Mouse (Mus musculus): Measurements from ENCODE around the gene Klk7.

The Klk7 gene

DNA sequence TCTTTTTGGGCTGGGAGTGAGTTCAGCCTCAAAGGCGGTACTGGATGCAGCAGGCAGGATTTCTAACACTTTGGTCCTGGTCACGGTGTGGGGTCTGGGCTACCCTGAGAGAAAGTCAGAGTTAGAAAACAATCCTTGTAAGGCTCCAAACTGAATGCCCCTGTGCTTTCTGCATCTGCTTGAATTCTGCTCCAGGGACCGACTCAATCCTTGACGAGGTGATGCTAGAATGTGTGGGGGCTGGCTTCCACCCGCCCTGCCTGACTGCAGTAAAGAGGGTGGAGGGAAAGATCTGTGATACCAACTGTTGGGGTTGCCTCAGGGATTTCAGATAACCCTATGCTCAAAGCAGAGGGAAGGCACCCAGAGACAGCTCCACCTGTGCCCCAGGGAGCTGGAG is at the start of gene Klk7:
Klk7 (plus strand) TSS at position 301 of the 400 bp plus-strand sequence.
- DNase-seq (ENCODE audit: low spot score): no peak

DNA sequence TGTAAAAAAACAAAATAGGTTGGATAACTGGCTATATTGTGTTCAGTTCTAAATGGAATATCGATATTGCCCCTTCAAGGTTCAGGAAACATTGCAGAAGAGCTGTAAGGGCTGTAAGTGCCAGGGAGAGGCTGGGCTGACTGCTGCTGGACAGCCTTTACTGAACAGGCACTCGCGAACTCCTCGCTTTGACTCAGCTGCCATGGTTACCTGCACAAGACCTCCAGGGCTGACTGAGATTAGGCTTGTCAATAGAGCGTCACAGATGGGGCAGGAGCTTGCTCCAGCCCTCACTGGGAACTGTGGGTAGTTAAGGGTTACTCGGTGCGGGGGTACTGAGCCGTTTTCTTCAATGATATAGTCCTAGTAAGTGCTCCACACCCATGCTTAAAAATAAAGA is 44.6 kb upstream of the Klk7 start:
- no peak for DNase-seq (ENCODE audit: low spot score)

DNA sequence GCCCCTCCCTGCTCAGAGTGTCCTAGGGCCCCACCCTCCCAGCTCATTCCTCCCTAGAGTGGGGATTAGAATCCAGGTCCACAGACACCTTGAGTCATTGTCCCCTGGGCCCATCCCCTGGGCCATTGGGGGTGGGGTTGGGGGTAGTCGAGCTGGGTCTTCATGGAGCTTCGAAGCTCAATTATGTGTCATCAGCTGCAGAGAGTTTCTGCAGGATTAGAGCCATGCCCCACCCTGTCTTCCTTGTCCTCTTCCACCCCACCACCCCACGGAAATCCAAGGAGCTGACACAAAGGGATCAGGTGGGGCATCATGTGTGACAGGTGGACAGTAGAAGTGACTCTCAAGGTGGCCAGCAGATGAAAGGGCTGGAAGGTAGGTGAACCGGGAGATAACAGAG is 42.5 kb upstream of the Klk7 start, which contains the start of gene Klk12:
Klk12 (plus strand) TSS at position 301 of the 400 bp plus-strand sequence.
- DNase-seq (ENCODE audit: low spot score): no peak

GRCm38 (mm10) chr7:43769636-43770035 is 41.5 kb upstream of the Klk7 start:
- DNase-seq (ENCODE audit: low spot score): no peak

- no peak for DNase-seq (ENCODE audit: low spot score)
Measured at GRCm38 (mm10) chr7:43770701-43771100, 40.4 kb upstream of the Klk7 start.

DNA sequence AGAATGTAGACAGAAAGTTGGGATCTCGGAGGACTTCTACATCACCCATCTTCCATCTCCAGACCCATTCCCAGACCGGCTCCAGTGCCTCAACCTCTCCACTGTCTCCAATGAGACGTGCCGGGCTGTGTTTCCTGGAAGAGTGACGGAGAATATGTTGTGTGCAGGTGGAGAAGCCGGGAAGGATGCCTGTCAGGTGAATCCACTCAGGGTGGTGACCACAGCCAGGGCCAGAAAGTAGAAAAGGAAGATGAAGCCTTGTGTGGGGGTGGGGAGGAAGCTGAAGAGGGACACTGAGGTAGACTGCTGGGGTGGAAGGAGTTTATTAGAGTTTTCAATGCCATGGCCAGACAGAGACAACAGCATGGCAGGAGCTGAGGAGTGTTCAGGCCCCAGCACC is 39.2 kb upstream of the Klk7 start:
- DNase-seq (ENCODE audit: low spot score): no peak

- DNase-seq (ENCODE audit: low spot score): no peak
Measured at GRCm38 (mm10) chr7:43772901-43773300, 38.2 kb upstream of the Klk7 start.

DNA sequence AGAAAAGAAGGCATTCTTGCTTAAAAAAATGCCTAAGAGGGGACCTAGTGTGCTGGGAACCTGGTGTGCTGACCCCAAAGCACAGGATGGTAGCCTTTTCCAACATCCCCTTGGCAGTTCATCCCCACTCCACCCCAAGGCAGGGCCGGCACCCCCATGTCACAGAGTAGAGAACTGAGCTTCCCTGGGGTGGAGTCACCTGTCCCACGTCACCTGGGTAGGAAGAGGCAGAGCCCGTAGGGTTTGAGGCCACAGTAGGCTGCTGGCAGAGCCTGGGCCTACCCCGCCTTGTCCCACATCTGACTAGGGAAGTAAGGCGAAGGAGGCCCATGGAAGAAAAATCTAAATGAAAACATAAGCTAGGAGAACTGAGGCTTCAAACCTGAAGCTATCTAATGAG is 36.7 kb upstream of the Klk7 start, which contains the start of gene Klk11:
Klk11 (plus strand) TSS at position 241 of the 400 bp plus-strand sequence.
- no peak for DNase-seq (ENCODE audit: low spot score)

- peak; percentile 8 for DNase-seq (ENCODE audit: low spot score)
Measured at GRCm38 (mm10) chr7:43774802-43775201, 36.3 kb upstream of the Klk7 start.

DNA sequence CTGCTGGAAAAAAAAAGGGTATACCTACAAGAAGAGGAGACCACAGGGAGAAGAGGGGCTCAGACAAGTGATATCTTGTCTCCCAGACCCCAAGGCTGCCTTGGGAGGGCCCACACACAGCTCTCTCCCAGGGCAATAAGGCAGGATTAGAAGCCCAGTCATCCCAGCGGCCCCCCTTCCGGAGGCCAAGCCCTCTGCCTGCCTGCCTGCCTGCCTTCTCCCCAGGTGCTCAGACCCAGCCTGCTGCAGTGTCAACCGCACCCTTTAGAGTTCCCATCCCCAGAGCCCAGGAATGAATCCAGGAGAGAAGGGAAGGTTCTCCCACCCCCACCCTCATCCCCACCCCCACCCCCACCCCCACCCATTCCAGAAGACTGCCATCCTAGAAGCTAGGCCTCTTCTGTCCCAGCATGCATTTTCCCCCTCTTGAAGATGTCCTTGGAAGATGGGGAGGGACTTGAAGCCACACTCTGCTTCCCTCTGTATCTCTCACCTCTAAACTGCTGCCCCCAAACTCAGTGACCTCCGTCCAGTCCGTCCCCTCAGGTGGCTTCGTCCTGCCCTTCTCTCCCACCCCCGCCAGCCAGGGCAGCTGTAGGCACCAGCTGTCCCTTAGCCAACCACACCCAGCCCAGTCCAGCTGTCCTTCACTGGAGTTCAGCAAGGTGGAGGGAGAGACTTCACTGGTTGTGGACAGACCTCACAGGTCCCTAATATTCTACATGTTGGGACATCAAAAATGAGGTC is 35.6 kb upstream of the Klk7 start:
- no peak for DNase-seq (ENCODE audit: low spot score)

DNA sequence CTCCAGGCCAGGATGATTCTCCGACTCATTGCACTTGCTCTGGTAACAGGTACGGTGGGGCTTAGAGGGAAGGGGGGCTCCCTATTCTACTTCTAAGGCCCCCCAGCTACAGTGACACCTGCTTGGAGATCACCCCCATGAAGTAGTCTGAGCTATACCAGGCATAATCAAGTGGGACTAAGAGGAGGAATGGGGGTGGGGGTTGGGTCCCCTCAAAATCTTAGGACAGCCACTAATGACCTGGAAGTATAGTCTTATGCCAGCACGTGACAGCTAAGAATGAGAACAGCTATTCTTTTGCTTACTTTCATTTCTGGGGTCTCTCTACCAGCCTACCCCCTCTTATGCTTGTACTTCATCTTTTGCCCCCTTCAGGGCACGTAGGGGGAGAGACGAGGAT is 34.6 kb upstream of the Klk7 start:
- DNase-seq (ENCODE audit: low spot score): no peak

DNA sequence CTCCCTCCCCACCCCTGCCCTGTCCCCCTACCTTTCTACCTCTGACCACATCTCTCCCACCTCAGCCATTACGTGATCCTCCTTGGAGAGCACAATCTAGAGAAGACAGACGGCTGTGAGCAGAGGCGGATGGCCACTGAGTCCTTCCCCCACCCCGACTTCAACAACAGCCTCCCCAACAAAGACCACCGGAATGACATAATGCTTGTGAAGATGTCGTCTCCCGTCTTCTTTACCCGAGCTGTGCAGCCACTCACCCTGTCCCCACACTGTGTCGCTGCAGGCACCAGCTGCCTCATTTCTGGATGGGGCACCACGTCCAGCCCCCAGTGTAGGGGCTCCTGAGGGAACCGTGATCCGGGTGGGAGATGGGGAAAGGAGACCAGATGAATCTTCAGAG is 33.7 kb upstream of the Klk7 start:
- no peak for DNase-seq (ENCODE audit: low spot score)

DNA sequence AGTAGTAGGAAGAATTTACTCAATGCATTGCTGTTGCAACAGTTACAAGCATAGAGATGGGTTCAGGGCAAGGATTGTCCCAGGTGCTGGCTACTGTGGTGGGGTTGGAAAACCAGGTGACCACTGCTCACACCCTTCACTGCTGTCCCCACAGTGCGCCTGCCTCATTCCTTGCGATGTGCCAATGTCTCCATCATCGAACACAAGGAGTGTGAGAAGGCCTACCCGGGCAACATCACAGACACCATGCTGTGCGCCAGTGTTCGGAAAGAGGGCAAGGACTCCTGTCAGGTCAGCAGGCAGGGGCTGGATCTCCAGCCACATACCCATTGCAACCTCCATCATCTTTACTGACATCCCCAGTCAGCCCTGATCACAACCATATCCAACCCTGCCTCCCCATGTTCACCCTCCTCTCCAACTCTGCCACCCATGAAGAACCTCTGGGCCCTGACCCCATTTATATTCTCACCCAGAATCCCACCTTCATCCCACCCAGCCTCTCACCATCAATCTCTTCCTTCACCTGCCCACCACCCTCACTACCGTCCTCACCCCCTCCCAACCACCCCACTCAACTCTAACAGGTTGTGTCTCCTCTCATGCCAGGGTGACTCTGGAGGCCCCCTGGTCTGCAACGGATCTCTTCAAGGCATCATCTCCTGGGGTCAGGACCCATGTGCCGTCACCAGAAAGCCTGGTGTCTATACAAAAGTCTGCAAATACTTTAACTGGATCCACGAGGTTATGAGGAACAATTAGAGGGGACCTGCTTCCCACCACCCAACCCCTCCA is 32.7 kb upstream of the Klk7 start:
- DNase-seq (ENCODE audit: low spot score): no peak

- no peak for DNase-seq (ENCODE audit: low spot score)
Measured at GRCm38 (mm10) chr7:43780241-43780640, 30.9 kb upstream of the Klk7 start.

DNA sequence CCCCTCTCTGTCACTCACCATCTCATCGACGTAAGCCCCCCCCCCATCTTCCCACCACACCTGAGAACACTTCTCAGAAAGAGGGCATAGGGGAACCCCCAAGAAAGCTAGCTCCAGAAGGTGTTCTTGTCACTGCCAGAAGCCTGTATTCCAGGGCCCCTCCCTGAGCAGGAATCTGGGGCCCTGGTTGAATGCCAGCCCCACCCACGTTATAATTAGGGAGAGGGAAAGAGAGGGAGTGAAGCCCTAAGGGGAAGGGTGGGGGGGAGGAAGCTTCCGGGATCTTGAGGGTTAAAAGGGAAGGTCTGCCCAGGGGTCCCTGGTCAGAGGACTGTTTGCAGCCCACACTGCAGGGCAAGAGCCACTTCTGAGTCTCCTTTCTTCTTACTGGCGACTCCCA is 30.3 kb upstream of the Klk7 start, which contains the start of gene Klk10:
Klk10 (plus strand) TSS at position 290 of the 400 bp plus-strand sequence.
- no peak for DNase-seq (ENCODE audit: low spot score)

- no peak for DNase-seq (ENCODE audit: low spot score)
Measured at GRCm38 (mm10) chr7:43781541-43781940, 29.6 kb upstream of the Klk7 start.

DNA sequence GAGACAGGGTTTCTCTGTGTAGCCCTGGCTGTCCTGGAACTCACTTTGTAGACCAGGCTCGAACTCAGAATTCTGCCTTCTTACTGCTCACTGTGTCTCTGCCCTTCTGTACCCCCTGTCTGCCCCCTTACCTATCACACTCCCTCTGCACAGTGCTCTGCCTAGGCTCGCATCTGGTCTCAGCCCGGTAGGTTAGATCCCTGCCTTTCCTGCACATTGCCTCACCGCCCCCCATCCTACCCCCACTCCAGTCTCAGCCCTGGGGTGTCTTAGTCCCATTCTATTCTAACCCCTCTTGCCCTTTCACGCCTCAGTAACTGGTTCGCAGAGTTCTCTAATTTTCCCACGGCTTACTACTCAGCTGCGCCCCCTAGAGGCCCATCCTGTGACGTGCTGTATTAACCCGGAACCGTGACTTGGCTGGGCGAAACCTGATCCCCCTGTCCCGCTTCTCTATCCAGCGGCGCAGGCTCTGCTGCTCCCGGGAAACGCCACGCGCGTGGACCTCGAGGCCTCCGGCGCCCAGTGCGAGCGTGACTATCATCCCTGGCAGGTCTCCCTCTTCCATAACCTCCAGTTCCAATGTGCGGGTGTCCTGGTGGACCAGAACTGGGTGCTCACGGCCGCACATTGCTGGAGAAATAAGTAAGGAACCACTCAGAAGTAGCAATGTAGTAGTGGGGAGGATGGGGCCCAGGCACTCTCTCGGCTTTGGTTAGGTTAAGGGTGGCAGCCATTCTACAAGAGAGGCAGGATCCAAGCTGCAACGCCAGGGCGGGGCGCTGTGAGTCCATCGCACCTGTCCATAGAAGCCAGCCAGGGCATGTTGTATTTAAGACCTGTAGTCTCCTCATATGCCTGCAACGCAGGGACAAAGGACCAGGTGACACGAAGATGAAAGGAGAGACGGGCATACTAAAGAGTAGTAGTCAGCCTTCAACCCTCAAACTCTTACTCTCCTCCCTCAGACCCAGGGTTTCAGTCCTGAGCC is 28.5 kb upstream of the Klk7 start:
- DNase-seq (ENCODE audit: low spot score): peak; percentile 18

GRCm38 (mm10) chr7:43785286-43785685 is 25.8 kb upstream of the Klk7 start:
- DNase-seq (ENCODE audit: low spot score): peak; percentile 78

- DNase-seq (ENCODE audit: low spot score): no peak
Measured at GRCm38 (mm10) chr7:43788096-43788495, 23.0 kb upstream of the Klk7 start.

- DNase-seq (ENCODE audit: low spot score): no peak
Measured at GRCm38 (mm10) chr7:43789295-43789694, 21.8 kb upstream of the Klk7 start.

GRCm38 (mm10) chr7:43791591-43791990 is 19.5 kb upstream of the Klk7 start, which contains the start of gene Klk9:
Gene Klk9 (plus strand): TSS chr7:43791891.
- DNase-seq (ENCODE audit: low spot score): no peak

DNA sequence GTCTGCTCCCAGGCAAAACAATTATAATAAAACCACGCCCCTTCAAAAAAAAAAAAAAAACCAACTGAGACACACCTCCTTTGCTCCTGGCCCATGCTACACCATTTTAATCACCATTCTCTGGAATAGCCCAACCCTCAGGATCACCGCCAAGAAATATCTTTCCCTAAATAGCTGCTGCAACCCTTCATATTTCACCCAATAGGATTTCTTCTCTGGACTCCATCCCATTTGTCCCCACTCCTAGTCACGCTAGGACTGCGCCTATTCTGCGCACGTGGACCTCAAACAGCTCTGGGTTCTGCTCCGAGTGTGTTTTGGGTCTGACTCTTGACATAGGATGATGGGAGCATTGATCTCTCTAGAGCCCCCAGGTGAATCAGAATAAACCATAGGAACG is 14.7 kb upstream of the Klk7 start:
- DNase-seq (ENCODE audit: low spot score): no peak

Data from adipocyte (in vitro differentiated cells).